Mouse (Mus musculus): ENCODE results near the gene Gm28048.

The Gm28048 gene

DNA sequence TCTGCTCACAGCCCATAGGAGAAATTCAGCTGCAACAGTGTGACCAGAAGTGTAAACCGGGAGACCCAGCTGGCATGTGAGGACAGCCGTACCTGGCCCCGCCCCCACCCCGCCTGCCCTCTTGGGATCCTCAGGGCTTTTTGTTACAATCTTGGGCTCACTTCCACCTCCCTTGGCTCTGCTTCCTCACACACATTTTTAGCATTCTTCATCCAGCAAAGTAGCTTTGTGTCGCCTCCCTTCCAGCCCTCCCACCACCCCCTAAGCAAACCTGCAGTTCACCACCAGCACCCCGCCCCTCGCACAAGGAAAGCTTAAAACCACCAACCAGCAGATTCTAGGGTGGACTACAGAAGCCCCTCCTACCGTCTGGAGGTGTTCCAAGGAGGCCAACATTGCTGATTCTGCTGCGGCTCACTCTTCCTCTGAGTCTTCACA lies 181.9 kb downstream of the Gm28048 start:
- DNase-seq (ENCODE audit: low spot score): no peak

- no peak for DNase-seq (ENCODE audit: low spot score)
These were observed 183.0 kb downstream of the Gm28048 start for GRCm38 (mm10) chr11:22798916-22799315.

DNA sequence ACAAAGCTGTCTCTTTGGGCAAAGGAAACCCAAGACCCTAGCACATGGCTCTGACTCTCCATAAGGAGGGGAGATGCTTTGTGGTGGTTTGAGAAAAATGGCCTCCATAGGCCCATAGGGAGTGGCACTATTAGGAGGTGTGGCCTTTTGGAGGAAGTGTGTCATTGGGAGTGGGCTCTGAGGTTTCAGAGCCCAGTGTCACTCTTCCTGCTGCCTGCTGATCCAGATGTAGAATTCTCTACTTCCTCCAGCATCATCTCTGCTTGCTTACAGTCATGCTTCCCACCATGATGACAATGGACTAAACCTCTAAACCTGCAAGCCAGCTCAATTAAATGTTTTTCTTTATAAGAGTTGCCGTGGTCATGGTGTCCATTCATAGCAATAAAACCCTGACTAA lies 187.2 kb downstream of the Gm28048 start:
- DNase-seq (ENCODE audit: low spot score): no peak

- DNase-seq (ENCODE audit: low spot score): no peak
These were observed 188.0 kb downstream of the Gm28048 start for GRCm38 (mm10) chr11:22793881-22794203.

GRCm38 (mm10) chr11:22793176-22793880 lies 188.6 kb downstream of the Gm28048 start:
- DNase-seq (ENCODE audit: low spot score): no peak

GRCm38 (mm10) chr11:22792149-22792548 lies 189.7 kb downstream of the Gm28048 start:
- DNase-seq (ENCODE audit: low spot score): no peak

GRCm38 (mm10) chr11:22791726-22792125 lies 190.2 kb downstream of the Gm28048 start:
- DNase-seq (ENCODE audit: low spot score): no peak

DNA sequence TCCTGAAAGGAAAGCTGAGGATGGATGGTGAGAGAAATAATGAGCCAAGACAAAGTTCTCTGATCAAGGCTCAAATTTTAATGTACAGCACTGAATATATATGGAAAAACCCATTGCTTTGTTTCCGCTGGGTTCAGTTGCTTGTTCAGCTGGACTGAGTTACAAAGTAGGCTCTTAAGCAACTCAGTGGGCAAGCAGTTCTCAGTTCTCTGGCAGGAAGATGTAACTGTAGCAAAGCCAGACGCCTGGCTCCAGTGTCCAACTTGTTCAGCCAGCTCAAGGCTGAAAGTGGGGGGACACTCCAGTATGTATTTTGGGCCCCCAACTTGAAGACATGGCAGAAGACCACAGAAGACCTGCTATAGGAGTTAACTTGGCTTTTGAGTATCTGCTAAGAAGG lies 194.1 kb downstream of the Gm28048 start:
- DNase-seq (ENCODE audit: low spot score): no peak

Measured in retina, embryonic 14.5 days (tissue).